Mouse (Mus musculus) layer of hippocampus, postnatal 14 days (tissue): Measurements from ENCODE around the gene Tnks1bp1. TPM values are rescaled to one million over a fixed set of nuclear protein-coding genes. Genes with fewer than 3 reads are reported as not detected.

Source experiments
- DNase-seq, 2 experiments: peaks; one replicate each; pipeline ENCODE4 v3.0.0; 2021 to 2022; ENCODE audit warnings: low spot score in 2 of 2, mixed read lengths in 1 of 2
- total RNA-seq, 2 experiments: library from RNA; stranded (reverse); gene quantifications; 2 replicates each; pipeline ENCODE4 v1.2.3; 2021

The Tnks1bp1 gene
- total RNA-seq, 2 experiments from 2014 or later = 128 to 141 TPM

- peak; percentile 88 to 94 for DNase-seq
These were observed 10.5 kb upstream of the Tnks1bp1 start, which contains the start of the genes Ssrp1 and P2rx3 for GRCm38 (mm10) chr2:85037047-85038026. Ssrp1 (plus strand) TSS chr2:85037234. P2rx3 (minus strand) TSS chr2:85037462.

- no peak for DNase-seq
These were observed 9.5 kb upstream of the Tnks1bp1 start for GRCm38 (mm10) chr2:85038336-85038735.

- DNase-seq = no peak
These were observed 4.2 kb upstream of the Tnks1bp1 start for GRCm38 (mm10) chr2:85043623-85044022.

GRCm38 (mm10) chr2:85046222-85046621 lies 1.6 kb upstream of the Tnks1bp1 start:
- no peak for DNase-seq

- no peak for DNase-seq
These were observed 741 bp upstream of the Tnks1bp1 start for GRCm38 (mm10) chr2:85047081-85047480.

GRCm38 (mm10) chr2:85048168-85048751 lies 438 bp downstream of the Tnks1bp1 start:
- DNase-seq = peak; percentile 70 to 79

GRCm38 (mm10) chr2:85049277-85049676 lies 1.5 kb downstream of the Tnks1bp1 start:
- DNase-seq = no peak

- peak in 1 of 2 experiments; percentile 54 for DNase-seq
These were observed 2.3 kb downstream of the Tnks1bp1 start for GRCm38 (mm10) chr2:85050001-85050634.

GRCm38 (mm10) chr2:85050746-85051145 lies 2.9 kb downstream of the Tnks1bp1 start:
- DNase-seq = no peak

- DNase-seq = no peak
These were observed 5.5 kb downstream of the Tnks1bp1 start for GRCm38 (mm10) chr2:85053192-85053816.

GRCm38 (mm10) chr2:85056711-85057110 lies 8.9 kb downstream of the Tnks1bp1 start:
- no peak for DNase-seq

- DNase-seq = no peak
These were observed 11.9 kb downstream of the Tnks1bp1 start for GRCm38 (mm10) chr2:85059677-85060076.

GRCm38 (mm10) chr2:85060591-85061060 lies 12.8 kb downstream of the Tnks1bp1 start:
- DNase-seq = no peak

- DNase-seq = no peak
These were observed 13.3 kb downstream of the Tnks1bp1 start for GRCm38 (mm10) chr2:85061107-85061541.

GRCm38 (mm10) chr2:85065141-85065875 lies 17.5 kb downstream of the Tnks1bp1 start:
- DNase-seq = peak in 1 of 2 experiments; percentile 39

- no peak for DNase-seq
These were observed 19.1 kb downstream of the Tnks1bp1 start for GRCm38 (mm10) chr2:85066937-85067336.

GRCm38 (mm10) chr2:85067903-85068625 lies 20.2 kb downstream of the Tnks1bp1 start:
- no peak for DNase-seq

GRCm38 (mm10) chr2:85068626-85069025 lies 20.8 kb downstream of the Tnks1bp1 start:
- DNase-seq = no peak

- DNase-seq = no peak
These were observed 22.3 kb downstream of the Tnks1bp1 start for GRCm38 (mm10) chr2:85070086-85070485.

GRCm38 (mm10) chr2:85071921-85072320 lies 24.1 kb downstream of the Tnks1bp1 start:
- no peak for DNase-seq
